Mouse (Mus musculus): ENCODE data around the gene Mpc1. TPM values are rescaled to one million over a fixed set of nuclear protein-coding genes. Genes with fewer than 3 reads are reported as not detected.
A peak's percentile ranks its signal among the peaks of the same experiment; 100 is the strongest.
"Not testable (repeated sequence)": the region's sequence is repeated elsewhere in the genome, so short reads cannot be mapped to it uniquely, and the experiment has no call there.

Mpc1 gene
- total and polyA plus RNA-seq, 2 experiments from 2014 or later = 744 to 986 TPM

- Histone ChIP-seq H3K9me3 (replicated peaks; ENCODE audit: control insufficient read depth, low read length) (no peaks in the 10 kb centered on the region), H3K27me3 (ENCODE audit: control insufficient read depth, insufficient read depth, low read length) (peaks cover 2% of the 10 kb centered on the region), H3K4me1 (ENCODE audit: control insufficient read depth, insufficient read depth) (no peaks in the 10 kb centered on the region), H3K36me3 (replicated peaks; ENCODE audit: control insufficient read depth, insufficient read depth, low read length) (no peaks in the 10 kb centered on the region), H3K4me2 (ENCODE audit: low read depth, low read length) (no peak overlapping the region), H3K27ac (ENCODE audit: low read depth) (no peak overlapping the region), H3K4me3 (ENCODE audit: low read depth, low read length) (no peak overlapping the region), H3K9ac (replicated peaks; ENCODE audit: low read depth, low read length) (no peak overlapping the region)
- ATAC-seq (ENCODE audit: insufficient read depth, low read depth) (no peak), DNase-seq (ENCODE audit: low spot score) (no peak)
- 76% methylated on average over 7 of the region's 7 CpGs for WGBS
- TF ChIP-seq EP300 (IDR thresholded peaks at IDR 0.05; ENCODE audit: low read depth) = no peak
- TF ChIP-seq CTCF (IDR thresholded peaks at IDR 0.05; ENCODE audit: low read depth) = no peak
Measured at GRCm38 (mm10) chr17:8251704-8252103, 31.0 kb upstream of the Mpc1 start.

- H3K36me3 ChIP-seq (replicated peaks; ENCODE audit: control insufficient read depth, insufficient read depth, low read length) = no peaks in the 10 kb centered on the region
- no peak overlapping the region for H3K4me2 ChIP-seq (ENCODE audit: low read depth, low read length)
- H3K27me3 ChIP-seq (ENCODE audit: control insufficient read depth, insufficient read depth, low read length) = peaks cover 2% of the 10 kb centered on the region
- no peaks in the 10 kb centered on the region for H3K4me1 ChIP-seq (ENCODE audit: control insufficient read depth, insufficient read depth)
- no peak overlapping the region for H3K4me3 ChIP-seq (ENCODE audit: low read depth, low read length)
- no peak for DNase-seq (ENCODE audit: low spot score)
- TF ChIP-seq CTCF (IDR thresholded peaks at IDR 0.05; ENCODE audit: low read depth) = no peak
- no peak for TF ChIP-seq EP300 (IDR thresholded peaks at IDR 0.05; ENCODE audit: low read depth)
- H3K27ac ChIP-seq (ENCODE audit: low read depth) = no peak overlapping the region
- H3K9ac ChIP-seq (replicated peaks; ENCODE audit: low read depth, low read length) = no peak overlapping the region
- no peak for ATAC-seq (ENCODE audit: insufficient read depth, low read depth)
- H3K9me3 ChIP-seq (replicated peaks; ENCODE audit: control insufficient read depth, low read length) = no peaks in the 10 kb centered on the region
Measured at GRCm38 (mm10) chr17:8254268-8254667, 28.4 kb upstream of the Mpc1 start.

DNA sequence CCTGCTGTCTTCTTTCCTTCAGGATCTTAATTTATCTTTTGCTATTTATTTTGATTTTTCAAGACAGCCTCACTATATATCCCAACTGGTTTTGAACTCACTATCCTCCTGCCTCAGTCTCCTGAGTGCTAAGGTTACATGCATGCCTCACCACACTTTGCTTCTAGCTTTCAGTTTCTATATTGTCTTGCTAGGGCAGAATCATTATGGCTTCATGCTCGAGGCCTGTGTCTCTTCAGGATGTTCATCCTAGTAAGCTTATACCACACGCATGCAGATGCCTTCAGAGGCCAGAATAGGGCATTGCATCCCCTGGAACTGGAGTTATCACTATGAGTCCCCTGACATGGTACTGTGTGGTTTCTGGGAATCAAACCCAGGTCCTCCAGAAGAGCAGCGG lies 27.8 kb upstream of the Mpc1 start:
- Histone ChIP-seq H3K9me3 (replicated peaks; ENCODE audit: control insufficient read depth, low read length) (no peaks in the 10 kb centered on the region), H3K27me3 (ENCODE audit: control insufficient read depth, insufficient read depth, low read length) (peaks cover 2% of the 10 kb centered on the region; the same call in 1 of the 2 replicates), H3K27ac (ENCODE audit: low read depth) (no peak overlapping the region), H3K4me3 (ENCODE audit: low read depth, low read length) (no peak overlapping the region), H3K4me2 (ENCODE audit: low read depth, low read length) (no peak overlapping the region), H3K36me3 (replicated peaks; ENCODE audit: control insufficient read depth, insufficient read depth, low read length) (no peaks in the 10 kb centered on the region), H3K9ac (replicated peaks; ENCODE audit: low read depth, low read length) (no peak overlapping the region), H3K4me1 (ENCODE audit: control insufficient read depth, insufficient read depth) (no peaks in the 10 kb centered on the region)
- TF ChIP-seq CTCF (IDR thresholded peaks at IDR 0.05; ENCODE audit: low read depth) (no peak), EP300 (IDR thresholded peaks at IDR 0.05; ENCODE audit: low read depth) (no peak)
- WGBS = 57% methylated on average over 3 of the region's 3 CpGs
- ATAC-seq (ENCODE audit: insufficient read depth, low read depth) = no peak
- no peak for DNase-seq (ENCODE audit: low spot score)

DNA sequence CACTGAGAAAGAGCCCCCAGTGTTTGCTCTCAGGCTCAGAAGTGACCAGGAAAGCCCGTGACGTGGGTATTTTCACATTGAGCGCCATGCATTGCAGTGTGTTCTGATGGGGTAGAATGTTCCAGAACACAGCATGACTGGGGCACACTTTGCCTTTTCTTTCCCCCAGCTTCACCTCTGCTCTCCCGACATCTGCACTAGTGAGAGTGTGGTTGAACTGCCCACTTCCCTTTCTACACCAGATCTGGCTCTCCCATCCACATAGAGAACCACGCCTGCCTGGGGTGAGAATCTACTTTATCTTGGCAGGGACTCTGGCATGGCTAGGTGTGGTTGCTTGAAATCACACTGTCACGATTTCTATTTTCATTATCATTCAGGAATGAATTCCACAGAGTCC lies 27.1 kb upstream of the Mpc1 start:
- no peaks in the 10 kb centered on the region for H3K36me3 ChIP-seq (replicated peaks; ENCODE audit: control insufficient read depth, insufficient read depth, low read length)
- WGBS = 61% methylated on average over 6 of the region's 6 CpGs
- no peak for ATAC-seq (ENCODE audit: insufficient read depth, low read depth)
- H3K9me3 ChIP-seq (replicated peaks; ENCODE audit: control insufficient read depth, low read length) = no peaks in the 10 kb centered on the region
- no peak overlapping the region for H3K9ac ChIP-seq (replicated peaks; ENCODE audit: low read depth, low read length)
- no peak overlapping the region for H3K4me2 ChIP-seq (ENCODE audit: low read depth, low read length)
- H3K4me1 ChIP-seq (ENCODE audit: control insufficient read depth, insufficient read depth) = no peaks in the 10 kb centered on the region
- TF ChIP-seq EP300 (IDR thresholded peaks at IDR 0.05; ENCODE audit: low read depth) = no peak
- TF ChIP-seq CTCF (IDR thresholded peaks at IDR 0.05; ENCODE audit: low read depth) = no peak
- H3K27me3 ChIP-seq (ENCODE audit: control insufficient read depth, insufficient read depth, low read length) = peaks cover 2% of the 10 kb centered on the region; the same call in 1 of the 2 replicates
- DNase-seq (ENCODE audit: low spot score) = no peak
- H3K27ac ChIP-seq (ENCODE audit: low read depth) = no peak overlapping the region
- no peak overlapping the region for H3K4me3 ChIP-seq (ENCODE audit: low read depth, low read length)

DNA sequence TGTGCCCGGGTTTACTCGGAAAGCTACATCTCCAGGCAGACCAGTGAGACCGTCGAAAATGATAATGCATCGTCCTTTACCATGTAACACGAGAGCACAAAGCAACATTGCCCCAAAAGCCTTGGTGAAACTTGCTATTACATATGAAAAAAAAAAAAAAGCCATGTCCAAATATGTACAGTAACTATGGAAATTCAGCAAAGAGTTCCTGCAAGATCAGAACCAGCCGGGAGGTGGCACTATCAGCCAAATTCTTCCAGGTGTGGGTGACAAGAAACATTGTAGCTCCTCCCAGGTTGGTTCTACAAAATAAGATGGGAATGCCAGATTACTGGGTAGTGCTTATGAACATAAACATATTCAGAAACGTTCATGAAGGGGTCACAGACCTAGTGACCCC lies 25.7 kb upstream of the Mpc1 start:
- 63% methylated on average over 8 of the region's 8 CpGs for WGBS
- H3K4me3 ChIP-seq (ENCODE audit: low read depth, low read length) = no peak overlapping the region
- H3K27me3 ChIP-seq (ENCODE audit: control insufficient read depth, insufficient read depth, low read length) = 0 out of 2 replicates have a peak, but pooled peaks cover 5% of the 10 kb centered on the region
- H3K36me3 ChIP-seq (replicated peaks; ENCODE audit: control insufficient read depth, insufficient read depth, low read length) = no peaks in the 10 kb centered on the region
- DNase-seq (ENCODE audit: low spot score) (no peak), ATAC-seq (ENCODE audit: insufficient read depth, low read depth) (no peak)
- H3K4me1 ChIP-seq (ENCODE audit: control insufficient read depth, insufficient read depth) = no peaks in the 10 kb centered on the region
- no peak overlapping the region for H3K9ac ChIP-seq (replicated peaks; ENCODE audit: low read depth, low read length)
- no peaks in the 10 kb centered on the region for H3K9me3 ChIP-seq (replicated peaks; ENCODE audit: control insufficient read depth, low read length)
- TF ChIP-seq CTCF (IDR thresholded peaks at IDR 0.05; ENCODE audit: low read depth) (peak; percentile 31), EP300 (IDR thresholded peaks at IDR 0.05; ENCODE audit: low read depth) (no peak)
- H3K4me2 ChIP-seq (ENCODE audit: low read depth, low read length) = no peak overlapping the region
- H3K27ac ChIP-seq (ENCODE audit: low read depth) = no peak overlapping the region

GRCm38 (mm10) chr17:8264638-8265037 lies 18.1 kb upstream of the Mpc1 start:
- DNase-seq (ENCODE audit: low spot score) (peak; percentile 76), ATAC-seq (ENCODE audit: insufficient read depth, low read depth) (peak; percentile 39; the same call in 1 of the 2 replicates)
- H3K36me3 ChIP-seq (replicated peaks; ENCODE audit: control insufficient read depth, insufficient read depth, low read length); H3K27me3 ChIP-seq (ENCODE audit: control insufficient read depth, insufficient read depth, low read length); H3K9me3 ChIP-seq (replicated peaks; ENCODE audit: control insufficient read depth, low read length); H3K27ac ChIP-seq (ENCODE audit: low read depth); H3K9ac ChIP-seq (replicated peaks; ENCODE audit: low read depth, low read length); H3K4me3 ChIP-seq (ENCODE audit: low read depth, low read length); H3K4me1 ChIP-seq (ENCODE audit: control insufficient read depth, insufficient read depth); H3K4me2 ChIP-seq (ENCODE audit: low read depth, low read length): not testable (repeated sequence)
- peak; percentile 83 for TF ChIP-seq CTCF (IDR thresholded peaks at IDR 0.05; ENCODE audit: low read depth)
- WGBS = 12% methylated on average over 7 of the region's 7 CpGs
